Mouse (Mus musculus) heart, postnatal 0 days (tissue): ENCODE results near the gene Cilp2.

ENCODE experiments used
- CTCF ChIP-seq: IDR thresholded peaks from 2 replicates; pipeline ENCODE4 v1.5.1; 2016; ENCODE audit warnings: antibody characterized with exemption, control low read depth, low read depth
- EP300 ChIP-seq: IDR thresholded peaks from 2 replicates; pipeline ENCODE4 v1.6.1; 2016; ENCODE audit warnings: antibody characterized with exemption, low read depth

GRCm38 (mm10) chr8:69914526-69914925, 27.0 kb upstream of the Cilp2 start:
- TF ChIP-seq CTCF (no peak), EP300 (no peak)
